Mouse (Mus musculus) neural tube, embryonic 15.5 days (tissue): Measurements from ENCODE around the gene Rfx8. TPM values are rescaled to one million over a fixed set of nuclear protein-coding genes. Genes with fewer than 3 reads are reported as not detected.

Experiments used
- ATAC-seq: fragments of 200-750 bp; cut with Nextera tagmentation; 2 replicates; pipeline ENCODE4 v1.8.0; 2017; ENCODE audit warnings: mild to moderate bottlenecking, moderate TSS enrichment, moderate library complexity; ENCODE audit not compliant: low FRiP score
- H3K27ac ChIP-seq: fragments of 300-500 bp; sonication (generic); replicated peaks from 2 replicates; pipeline ENCODE4 v1.5.1; 2015; ENCODE audit warnings: mild to moderate bottlenecking, inconsistent platforms
- H3K27me3 ChIP-seq: fragments of 300-500 bp; sonication (generic); replicated peaks from 2 replicates; pipeline ENCODE4 v1.6.1; 2015; ENCODE audit warnings: inconsistent platforms
- H3K36me3 ChIP-seq: fragments of 300-500 bp; sonication (generic); 2 replicates; pipeline ENCODE4 v1.6.1; 2015; ENCODE audit warnings: inconsistent platforms
- H3K4me1 ChIP-seq: fragments of 300-500 bp; sonication (generic); 2 replicates; pipeline ENCODE4 v1.6.1; 2015; ENCODE audit warnings: inconsistent platforms
- H3K4me2 ChIP-seq: fragments of 300-500 bp; sonication (generic); 2 replicates; pipeline ENCODE4 v1.6.1; 2015; ENCODE audit warnings: inconsistent platforms, mild to moderate bottlenecking, moderate library complexity
- H3K4me3 ChIP-seq: fragments of 300-500 bp; sonication (generic); replicated peaks from 2 replicates; pipeline ENCODE4 v1.5.1; 2015; ENCODE audit warnings: mild to moderate bottlenecking, inconsistent platforms
- H3K9ac ChIP-seq: fragments of 300-500 bp; sonication (generic); replicated peaks from 2 replicates; pipeline ENCODE4 v1.6.1; 2015; ENCODE audit warnings: mild to moderate bottlenecking, inconsistent platforms
- H3K9me3 ChIP-seq: fragments of 300-500 bp; sonication (generic); replicated peaks from 2 replicates; pipeline ENCODE4 v1.6.1; 2016; ENCODE audit warnings: inconsistent platforms
- WGBS: fragments of 180-500 bp; shearing (Covaris S2); methylation state at CpG from one replicate; pipeline ENCODE4 v1.1.7; 2015; ENCODE audit warnings: mixed read lengths; 5-methylcytosine and 5-hydroxymethylcytosine counted together
- polyA plus RNA-seq: library from polyadenylated mRNA; unstranded; fragments of >200 nt; fragmentation: Nextera tagmentation; extraction: Ambion mirVana; gene quantifications from 2 replicates; pipeline ENCODE4 v1.2.1, GENCODE M21; 2015

Rfx8 gene
- polyA plus RNA-seq, 1 experiment from 2014 or later, result 0.27 TPM

DNA sequence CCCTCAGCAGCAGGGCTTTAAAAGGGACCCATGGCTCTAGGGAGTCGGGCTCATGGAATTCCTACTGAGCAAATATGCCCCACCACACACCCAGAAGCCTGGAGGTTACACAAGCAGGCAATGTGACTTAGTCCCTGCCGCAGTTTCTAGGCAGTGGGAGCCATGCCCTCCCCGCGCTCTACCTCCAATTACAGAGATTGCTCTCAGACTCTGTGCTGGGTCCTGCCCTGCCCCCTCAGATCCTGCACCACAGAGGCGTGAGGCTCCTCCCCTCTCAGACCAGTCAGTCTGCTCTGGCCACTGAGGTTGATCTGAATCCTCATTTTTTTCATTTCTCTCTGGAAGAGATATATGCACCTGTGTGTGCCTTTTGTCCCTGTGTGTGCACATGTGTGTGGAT lies 84.1 kb downstream of the Rfx8 start:
- H3K4me2 ChIP-seq, result no peak overlapping the region
- H3K9me3 ChIP-seq, result no peaks in the 10 kb centered on the region
- WGBS, result 8% methylated on average over 5 of the region's 5 CpGs
- H3K4me1 ChIP-seq, result peaks cover 6% of the 10 kb centered on the region; the same call in 1 of the 2 replicates
- H3K36me3 ChIP-seq, result no peaks in the 10 kb centered on the region
- no peaks in the 10 kb centered on the region for H3K27me3 ChIP-seq
- H3K27ac ChIP-seq, result no peak overlapping the region
- H3K4me3 ChIP-seq, result no peak overlapping the region
- no peak overlapping the region; the same call in 1 of the 2 replicates for H3K9ac ChIP-seq
- peak; percentile 63; the same call in 1 of the 2 replicates for ATAC-seq

DNA sequence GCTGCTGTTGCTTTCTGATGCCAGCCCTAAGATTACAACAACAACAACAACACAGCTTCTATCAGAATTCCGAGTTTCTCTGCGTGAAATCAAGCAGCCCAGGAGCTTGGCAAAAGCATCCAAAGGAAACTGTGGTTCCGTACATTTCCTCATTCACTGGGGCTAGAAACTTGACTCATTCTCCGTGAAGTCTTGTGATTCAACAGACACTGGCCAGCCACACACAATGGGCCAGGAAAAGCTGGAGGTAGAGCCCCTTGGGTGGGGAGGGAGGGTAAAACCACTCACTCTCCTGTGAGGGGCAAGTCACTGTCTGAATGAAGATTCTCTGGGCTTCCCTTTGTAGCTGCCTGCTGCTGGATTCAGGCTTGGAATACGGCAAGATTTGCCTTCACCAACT lies 84.6 kb downstream of the Rfx8 start:
- Histone ChIP-seq H3K9me3 (no peaks in the 10 kb centered on the region), H3K36me3 (no peaks in the 10 kb centered on the region), H3K9ac (no peak overlapping the region; the same call in 1 of the 2 replicates), H3K27me3 (no peaks in the 10 kb centered on the region), H3K4me1 (peaks cover 6% of the 10 kb centered on the region; the same call in 1 of the 2 replicates), H3K4me2 (no peak overlapping the region), H3K4me3 (no peak overlapping the region), H3K27ac (no peak overlapping the region)
- ATAC-seq, result no peak
- 38% methylated on average over 5 of the region's 5 CpGs for WGBS

DNA sequence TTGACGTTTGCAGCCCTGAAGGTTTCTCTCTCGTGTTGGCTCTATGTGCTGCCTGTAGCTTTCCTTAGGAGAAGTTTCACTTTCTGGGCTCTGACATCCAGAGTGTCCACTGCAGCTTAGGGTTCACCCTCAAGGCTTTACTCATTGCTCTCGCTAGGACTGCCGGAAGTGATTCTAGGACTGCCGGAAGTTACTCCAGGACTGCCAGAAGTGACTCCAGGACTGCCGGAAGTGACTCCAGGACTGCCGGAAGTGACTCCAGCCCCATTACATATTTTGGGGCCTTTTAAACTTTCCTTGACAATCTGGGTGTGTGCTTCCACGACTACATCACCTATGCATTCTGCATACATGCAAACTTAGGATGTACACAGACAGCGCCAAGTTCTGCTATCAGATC lies 92.2 kb downstream of the Rfx8 start:
- H3K27ac ChIP-seq, result no peak overlapping the region
- no peak for ATAC-seq
- no peaks in the 10 kb centered on the region for H3K9me3 ChIP-seq
- no peak overlapping the region for H3K4me2 ChIP-seq
- no peaks in the 10 kb centered on the region for H3K36me3 ChIP-seq
- H3K9ac ChIP-seq, result no peak overlapping the region
- no peaks in the 10 kb centered on the region for H3K4me1 ChIP-seq
- no peaks in the 10 kb centered on the region for H3K27me3 ChIP-seq
- WGBS, result 90% methylated on average over 9 of the region's 9 CpGs
- H3K4me3 ChIP-seq, result no peak overlapping the region

DNA sequence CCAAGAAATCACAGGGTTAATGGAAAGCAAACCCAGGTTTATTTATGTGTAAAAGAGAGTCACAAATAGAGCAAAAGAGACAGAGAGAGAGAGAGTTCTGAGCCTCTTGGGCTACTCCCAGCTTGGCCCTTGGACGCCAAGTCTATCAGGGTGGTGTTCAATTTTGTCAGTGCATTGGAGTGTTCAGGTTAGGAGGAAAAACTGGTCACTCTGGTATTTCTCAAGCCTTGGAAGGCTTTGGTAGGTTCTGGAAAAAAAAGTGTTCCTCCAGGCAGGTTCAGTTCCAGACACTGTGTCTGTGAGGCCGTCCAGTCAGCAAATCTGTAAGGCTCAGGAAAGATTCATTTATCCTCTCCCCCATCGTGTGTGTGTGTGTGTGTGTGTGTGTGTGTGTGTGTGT lies 95.3 kb downstream of the Rfx8 start:
- Histone ChIP-seq H3K27me3 (no peaks in the 10 kb centered on the region), H3K27ac (no peak overlapping the region), H3K4me3 (no peak overlapping the region), H3K36me3 (peaks cover 7% of the 10 kb centered on the region; the same call in 1 of the 2 replicates), H3K9ac (no peak overlapping the region), H3K4me1 (no peaks in the 10 kb centered on the region), H3K4me2 (no peak overlapping the region), H3K9me3 (no peaks in the 10 kb centered on the region)
- 63% methylated on average over 3 of the region's 3 CpGs for WGBS
- ATAC-seq, result no peak

DNA sequence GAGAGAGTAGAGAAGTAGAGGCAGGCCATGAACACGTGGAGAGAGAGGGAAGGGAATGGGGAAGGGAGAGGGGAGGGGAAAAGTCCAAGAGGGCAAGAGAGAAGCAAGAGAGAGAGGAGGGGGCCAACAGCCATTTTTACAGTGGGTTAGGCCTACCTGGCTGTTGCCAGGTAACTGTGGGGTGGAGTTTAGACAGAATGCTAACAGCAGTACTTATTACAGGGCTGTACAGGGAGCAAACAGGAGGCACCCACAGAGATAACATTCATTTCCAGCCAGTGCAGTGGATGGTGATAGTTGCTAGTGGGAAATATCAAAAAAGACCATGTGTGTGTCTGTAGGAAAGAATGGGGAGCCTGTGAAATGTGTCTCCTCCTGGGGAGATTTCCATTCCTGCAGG lies 97.1 kb downstream of the Rfx8 start:
- Histone ChIP-seq H3K27ac (no peak overlapping the region), H3K36me3 (peaks cover 7% of the 10 kb centered on the region; the same call in 1 of the 2 replicates), H3K4me2 (no peak overlapping the region), H3K27me3 (no peaks in the 10 kb centered on the region), H3K9me3 (no peaks in the 10 kb centered on the region), H3K4me3 (no peak overlapping the region), H3K9ac (no peak overlapping the region), H3K4me1 (peaks cover 5% of the 10 kb centered on the region)
- ATAC-seq, result no peak
- 47% methylated on average over 1 of the region's 1 CpGs for WGBS

DNA sequence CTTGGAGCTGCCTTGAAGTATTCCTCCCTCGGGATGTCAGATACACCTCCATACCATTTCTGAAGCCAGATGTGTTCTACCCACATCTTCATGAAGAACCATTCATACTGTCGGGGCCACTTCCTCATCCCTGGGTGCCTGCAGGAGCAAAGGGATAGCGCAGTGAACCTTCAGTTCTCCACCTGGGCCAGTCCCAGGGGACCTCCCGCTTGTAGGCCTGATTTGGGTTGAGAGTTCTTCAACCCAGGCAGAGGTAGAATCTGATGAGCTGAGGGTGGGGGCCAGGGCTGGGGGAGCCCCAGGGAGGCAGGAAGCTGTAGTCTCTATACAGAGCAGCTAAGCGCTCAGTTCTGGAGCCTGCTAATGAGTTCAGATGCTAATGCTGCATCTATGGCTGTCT lies 97.7 kb downstream of the Rfx8 start:
- Histone ChIP-seq H3K9me3 (no peaks in the 10 kb centered on the region), H3K36me3 (peaks cover 7% of the 10 kb centered on the region; the same call in 1 of the 2 replicates), H3K9ac (no peak overlapping the region), H3K27me3 (no peaks in the 10 kb centered on the region), H3K4me3 (no peak overlapping the region), H3K4me1 (peaks cover 10% of the 10 kb centered on the region), H3K4me2 (no peak overlapping the region), H3K27ac (no peak overlapping the region)
- 96% methylated on average over 5 of the region's 5 CpGs for WGBS
- ATAC-seq, result no peak

DNA sequence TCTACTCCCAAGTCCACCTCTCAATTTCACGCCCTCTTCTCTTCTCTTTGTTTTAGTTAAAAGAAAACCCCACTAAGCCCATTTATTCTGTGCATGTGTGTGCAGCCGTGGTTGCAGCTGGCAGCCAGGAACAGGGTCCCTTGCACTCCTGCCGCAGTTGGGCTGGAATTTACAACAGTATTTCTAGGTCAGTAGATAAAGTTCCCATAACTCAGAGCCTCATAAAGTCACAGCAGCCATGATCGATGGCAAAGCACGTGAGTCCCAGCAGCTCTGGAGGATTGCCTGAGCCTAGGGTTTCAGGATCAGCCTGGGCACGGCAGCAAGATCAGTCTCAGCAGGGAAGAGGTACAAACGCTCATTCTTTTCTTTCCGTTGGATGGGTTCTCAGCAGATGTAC lies 102.3 kb downstream of the Rfx8 start:
- no peaks in the 10 kb centered on the region for H3K9me3 ChIP-seq
- WGBS, result 8% methylated on average over 8 of the region's 8 CpGs
- H3K4me3 ChIP-seq, result no peak overlapping the region
- no peak overlapping the region for H3K9ac ChIP-seq
- peaks cover 7% of the 10 kb centered on the region; the same call in 1 of the 2 replicates for H3K36me3 ChIP-seq
- H3K4me1 ChIP-seq, result peaks cover 10% of the 10 kb centered on the region
- no peaks in the 10 kb centered on the region for H3K27me3 ChIP-seq
- 0 out of 2 replicates have a peak overlapping the region, but pooled peaks have one; percentile 8 for H3K27ac ChIP-seq
- peak; percentile 73 for ATAC-seq
- H3K4me2 ChIP-seq, result peak overlapping the region; percentile 19; the same call in 1 of the 2 replicates

DNA sequence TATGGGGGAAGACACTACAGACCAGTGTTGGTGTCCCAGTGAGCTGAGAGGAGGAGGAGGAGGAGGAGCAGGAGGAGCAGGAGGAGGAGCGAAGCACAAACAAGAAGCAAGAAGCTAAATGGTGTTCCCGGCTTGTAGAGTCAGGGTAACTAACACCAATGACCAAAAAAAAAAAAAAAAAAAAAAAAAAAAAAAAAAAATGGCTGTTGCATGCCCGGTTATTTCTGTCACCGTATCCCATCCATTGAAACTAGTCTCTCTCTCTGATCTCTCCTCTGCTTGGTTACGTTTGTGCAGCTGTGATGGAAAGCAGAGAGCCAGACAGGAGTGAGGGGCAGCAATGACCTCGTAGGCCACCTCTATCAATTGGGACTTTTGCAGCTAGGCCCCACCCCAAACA lies 105.3 kb downstream of the Rfx8 start:
- H3K4me3 ChIP-seq, result no peak overlapping the region
- H3K9ac ChIP-seq, result no peak overlapping the region
- ATAC-seq, result no peak
- no peak overlapping the region for H3K27ac ChIP-seq
- no peak overlapping the region for H3K4me2 ChIP-seq
- no peaks in the 10 kb centered on the region for H3K36me3 ChIP-seq
- H3K9me3 ChIP-seq, result no peaks in the 10 kb centered on the region
- peaks cover 10% of the 10 kb centered on the region for H3K4me1 ChIP-seq
- H3K27me3 ChIP-seq, result no peaks in the 10 kb centered on the region
- 82% methylated on average over 6 of the region's 6 CpGs for WGBS

Other genes with a start within 250 kb of the Rfx8 start
- 12.2 and 12.7 TPM in 2 replicates for gene Tbc1d8, start 242.2 kb downstream of the Rfx8 start, polyA plus RNA-seq
- gene Cnot11, start 186.0 kb downstream of the Rfx8 start, polyA plus RNA-seq, result 15.2 and 16.7 TPM in 2 replicates
- gene Rnf149, start 143.6 kb downstream of the Rfx8 start, polyA plus RNA-seq, result 26.1 and 26.5 TPM in 2 replicates
- gene Creg2, start 69.5 kb downstream of the Rfx8 start, polyA plus RNA-seq, result 11.0 and 12.6 TPM in 2 replicates
- gene Gm3646, start 84.3 kb upstream of the Rfx8 start, polyA plus RNA-seq, result not detected in 2 replicates
- 31.1 and 35.7 TPM in 2 replicates for gene Map4k4, start 179.9 kb upstream of the Rfx8 start, polyA plus RNA-seq